Mouse (Mus musculus) gastrocnemius, adult 2 months (tissue): ENCODE results near the gene Ptchd4. TPM values are rescaled to one million over a fixed set of nuclear protein-coding genes. Genes with fewer than 3 reads are reported as not detected.

Source experiments
- DNase-seq: peaks from one replicate; pipeline ENCODE4 v3.0.0; 2022
- H3K27ac ChIP-seq: fragments of 200-600 bp; 2 replicates; pipeline ENCODE4 v1.8.1; 2022; ENCODE audit warnings: mild to moderate bottlenecking
- H3K4me3 ChIP-seq: fragments of 200-600 bp; 2 replicates; pipeline ENCODE4 v1.8.1; 2022; ENCODE audit warnings: mild to moderate bottlenecking, moderate library complexity
- CTCF ChIP-seq: fragments of 200-600 bp; IDR thresholded peaks from 2 replicates; pipeline ENCODE4 v1.8.1; 2022; ENCODE audit warnings: antibody characterized with exemption, mild to moderate bottlenecking, moderate library complexity
- intact Hi-C: fragments of 180-260 bp; cut with DNase I; formaldehyde crosslinking; loops from one replicate; pipeline ENCODE4 v1.15.1; 2025
- total RNA-seq, 2 experiments: library from RNA; stranded (reverse); gene quantifications; 2 replicates each; pipeline ENCODE4 v1.2.3; 2021

Ptchd4 gene
- total RNA-seq, 2 experiments from 2014 or later, result not detected

GRCm38 (mm10) chr17:42480173-42480991, 164.6 kb downstream of the Ptchd4 start:
- DNase-seq, result no peak
- intact Hi-C loops, result no loop called here
- Histone ChIP-seq H3K4me3 (no peak overlapping the region), H3K27ac (no peak overlapping the region)
- TF ChIP-seq CTCF, result no peak

- no peak overlapping the region for H3K4me3 ChIP-seq
- TF ChIP-seq CTCF, result no peak
- no peak overlapping the region for H3K27ac ChIP-seq
- intact Hi-C loops, result no loop called here
- DNase-seq, result peak; percentile 20
These were observed 193.9 kb downstream of the Ptchd4 start for GRCm38 (mm10) chr17:42509356-42510262.

GRCm38 (mm10) chr17:42530147-42530546, 214.4 kb downstream of the Ptchd4 start:
- intact Hi-C loops, result no loop called here
- TF ChIP-seq CTCF, result no peak
- DNase-seq, result no peak
- Histone ChIP-seq H3K4me3 (no peak overlapping the region), H3K27ac (no peak overlapping the region)

DNA sequence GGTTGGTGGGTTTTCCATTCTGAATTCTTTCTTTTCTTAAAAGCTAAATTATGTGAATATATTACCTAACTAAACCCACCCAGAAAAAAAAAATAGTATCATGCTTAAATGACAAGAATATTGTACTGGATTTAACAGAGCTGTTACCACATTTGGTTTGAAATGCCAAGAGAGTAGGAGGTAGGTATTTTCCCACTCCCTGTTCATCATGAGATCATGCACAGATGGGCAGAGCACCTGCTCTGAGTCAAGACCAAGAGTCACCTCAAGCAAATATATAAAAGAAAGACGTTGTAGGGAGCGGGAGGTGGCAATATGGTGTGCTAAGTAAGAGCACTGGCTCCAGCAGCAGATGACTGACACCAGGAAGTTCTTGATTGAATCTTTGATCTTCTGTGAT, 233.8 kb downstream of the Ptchd4 start:
- intact Hi-C loops, result no loop called here
- DNase-seq, result no peak
- Histone ChIP-seq H3K4me3 (no peak overlapping the region), H3K27ac (no peak overlapping the region)
- no peak for TF ChIP-seq CTCF
